Mouse (Mus musculus): ENCODE measurements around the gene Adamts14. TPM values are rescaled to one million over a fixed set of nuclear protein-coding genes. Genes with fewer than 3 reads are reported as not detected.

The Adamts14 gene
- polyA plus RNA-seq, 2 experiments: 0.13 to 0.21 TPM

DNA sequence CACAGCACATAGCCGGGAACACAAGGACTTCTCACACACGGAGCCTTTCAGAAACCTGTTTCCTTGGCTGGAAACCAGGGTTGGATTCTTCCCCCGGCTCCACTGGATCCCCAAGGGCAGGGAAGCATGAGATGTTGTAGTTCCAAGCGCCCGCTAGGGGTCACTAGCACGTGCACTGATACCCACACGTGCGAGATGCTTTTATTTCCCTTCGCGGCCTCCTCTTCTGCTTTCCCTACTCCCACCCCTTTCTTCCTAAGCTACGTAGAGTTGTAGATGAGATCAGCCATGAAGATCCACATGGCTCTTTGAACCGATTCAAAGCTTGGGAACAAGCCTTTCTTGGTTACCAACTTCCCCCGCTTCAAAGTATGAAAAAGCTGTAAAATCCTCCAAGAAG lies 61.5 kb downstream of the Adamts14 start:
- Histone ChIP-seq H3K27me3 (ENCODE audit: control insufficient read depth, insufficient read depth, low read length) (no peaks in the 10 kb centered on the region), H3K4me3 (ENCODE audit: insufficient read depth in 1 of 2, low read depth in 2 of 2, low read length in 2 of 2) (no peak overlapping the region), H3K9ac (replicated peaks) (no peak overlapping the region), H3K36me3 (replicated peaks; ENCODE audit: control insufficient read depth, insufficient read depth, low read depth) (no peaks in the 10 kb centered on the region), H3K4me1 (replicated peaks; ENCODE audit: control insufficient read depth in 2 of 2, insufficient read depth in 2 of 2, low read length in 1 of 2) (no peaks in the 10 kb centered on the region), H3K9me3 (ENCODE audit: control insufficient read depth, low read length) (no peaks in the 10 kb centered on the region), H3K27ac (no peak overlapping the region), H3K4me2 (ENCODE audit: low read depth) (no peak overlapping the region)
- ATAC-seq (ENCODE audit: insufficient read depth) (no peak), DNase-seq (ENCODE audit: low read depth in 3 of 3, low spot score in 3 of 3) (no peak)
- TF ChIP-seq EP300 (IDR thresholded peaks at IDR 0.05; ENCODE audit: low read depth): no peak
- peak; percentile 76 for TF ChIP-seq CTCF (IDR thresholded peaks at IDR 0.05; ENCODE audit: low read depth)
- WGBS (ENCODE audit: insufficient replicate concordance): 9% methylated on average over 13 of the region's 13 CpGs

DNA sequence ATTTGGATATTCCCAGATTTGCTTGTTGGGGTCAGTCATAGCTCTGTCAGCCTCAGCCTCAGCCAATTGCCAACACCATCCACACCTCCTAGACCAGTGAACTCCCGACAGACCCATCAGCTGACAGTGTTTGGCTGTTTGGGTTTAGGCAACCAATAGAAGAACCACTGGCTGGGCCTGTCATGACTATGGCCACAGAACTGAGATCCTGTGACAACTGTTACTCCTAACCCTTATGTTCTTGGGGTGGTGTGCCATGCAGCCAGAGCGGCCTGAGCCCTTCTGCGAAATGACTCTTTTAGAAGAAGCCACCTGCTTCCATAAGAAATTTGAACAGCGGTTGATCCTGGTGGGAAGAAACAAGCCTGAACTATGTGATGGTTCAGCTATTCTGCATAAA lies 62.1 kb downstream of the Adamts14 start:
- Histone ChIP-seq H3K27ac (no peak overlapping the region), H3K4me3 (ENCODE audit: insufficient read depth in 1 of 2, low read depth in 2 of 2, low read length in 2 of 2) (no peak overlapping the region), H3K4me2 (ENCODE audit: low read depth) (no peak overlapping the region), H3K27me3 (ENCODE audit: control insufficient read depth, insufficient read depth, low read length) (no peaks in the 10 kb centered on the region), H3K9ac (replicated peaks) (no peak overlapping the region), H3K36me3 (replicated peaks; ENCODE audit: control insufficient read depth, insufficient read depth, low read depth) (no peaks in the 10 kb centered on the region), H3K4me1 (replicated peaks; ENCODE audit: control insufficient read depth in 2 of 2, insufficient read depth in 2 of 2, low read length in 1 of 2) (no peaks in the 10 kb centered on the region), H3K9me3 (ENCODE audit: control insufficient read depth, low read length) (no peaks in the 10 kb centered on the region)
- TF ChIP-seq EP300 (IDR thresholded peaks at IDR 0.05; ENCODE audit: low read depth) (no peak), CTCF (IDR thresholded peaks at IDR 0.05; ENCODE audit: low read depth) (no peak)
- no peak for ATAC-seq (ENCODE audit: insufficient read depth)
- WGBS (ENCODE audit: insufficient replicate concordance): 63% methylated on average over 4 of the region's 4 CpGs
- DNase-seq (ENCODE audit: low read depth in 3 of 3, low spot score in 3 of 3): no peak

DNA sequence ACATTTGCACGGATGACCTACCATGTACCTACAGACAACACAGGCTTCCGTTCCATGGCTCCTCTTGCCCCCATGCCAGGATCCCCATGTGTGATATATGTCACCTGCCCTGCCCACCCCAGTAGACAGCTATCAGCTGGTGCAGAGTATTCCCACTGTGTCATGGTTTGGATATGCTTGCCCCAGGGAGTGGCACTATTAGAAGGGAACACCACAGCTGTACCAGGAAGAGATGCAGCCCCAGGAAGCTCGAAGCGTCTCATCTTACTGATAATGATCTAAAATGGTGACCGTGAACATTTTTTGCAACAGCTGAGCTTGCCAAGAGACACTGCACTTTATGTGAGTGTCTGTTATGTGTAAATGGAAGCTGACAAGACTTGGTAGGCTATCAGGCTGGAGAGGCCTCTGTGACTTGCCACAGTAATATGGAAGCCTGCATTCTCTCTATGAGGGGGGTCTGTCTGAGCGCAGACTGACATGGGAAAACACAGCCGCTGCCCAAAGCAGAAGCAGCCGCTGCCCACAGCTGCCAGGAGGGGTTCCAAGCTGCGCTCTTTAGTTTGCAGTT lies 65.0 kb downstream of the Adamts14 start:
- 51% methylated on average over 9 of the region's 9 CpGs for WGBS (ENCODE audit: insufficient replicate concordance)

DNA sequence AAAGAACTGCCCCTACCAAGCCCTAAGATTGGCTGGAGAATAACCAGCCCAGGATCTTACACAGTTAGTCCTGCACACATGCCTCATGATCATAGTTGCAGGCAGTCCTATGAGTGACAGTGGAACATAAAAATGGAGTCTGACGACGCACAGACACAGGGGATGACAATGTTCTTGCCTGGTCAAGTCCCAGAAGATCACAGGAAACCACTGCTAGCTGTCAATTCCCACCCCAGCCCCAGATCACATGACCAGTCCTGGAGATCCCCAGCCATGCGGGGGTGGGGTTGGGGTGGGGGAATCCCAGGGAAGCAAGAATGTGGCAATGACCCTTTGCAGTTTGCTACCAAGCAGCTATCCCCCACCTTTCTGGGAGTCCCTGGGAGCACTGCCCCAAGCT lies 69.3 kb downstream of the Adamts14 start:
- Histone ChIP-seq H3K4me1 (replicated peaks; ENCODE audit: control insufficient read depth in 2 of 2, insufficient read depth in 2 of 2, low read length in 1 of 2) (no peaks in the 10 kb centered on the region), H3K9me3 (ENCODE audit: control insufficient read depth, low read length) (no peaks in the 10 kb centered on the region), H3K9ac (replicated peaks) (no peak overlapping the region), H3K4me2 (ENCODE audit: low read depth) (no peak overlapping the region), H3K27ac (no peak overlapping the region), H3K27me3 (ENCODE audit: control insufficient read depth, insufficient read depth, low read length) (no peaks in the 10 kb centered on the region), H3K36me3 (replicated peaks; ENCODE audit: control insufficient read depth, insufficient read depth, low read depth) (no peaks in the 10 kb centered on the region), H3K4me3 (ENCODE audit: insufficient read depth in 1 of 2, low read depth in 2 of 2, low read length in 2 of 2) (no peak overlapping the region)
- TF ChIP-seq EP300 (IDR thresholded peaks at IDR 0.05; ENCODE audit: low read depth) (no peak), CTCF (IDR thresholded peaks at IDR 0.05; ENCODE audit: low read depth) (no peak)
- DNase-seq (ENCODE audit: low read depth in 3 of 3, low spot score in 3 of 3) (no peak), ATAC-seq (ENCODE audit: insufficient read depth) (no peak)
- 29% methylated on average over 3 of the region's 3 CpGs for WGBS (ENCODE audit: insufficient replicate concordance)

More for the DNA sequence above, 65.0 kb downstream of the Adamts14 start:
- Histone ChIP-seq H3K9ac (replicated peaks) (no peak overlapping the region), H3K9me3 (ENCODE audit: control insufficient read depth, low read length) (no peaks in the 10 kb centered on the region), H3K27ac (no peak overlapping the region), H3K36me3 (replicated peaks; ENCODE audit: control insufficient read depth, insufficient read depth, low read depth) (no peaks in the 10 kb centered on the region), H3K27me3 (ENCODE audit: control insufficient read depth, insufficient read depth, low read length) (no peaks in the 10 kb centered on the region), H3K4me1 (replicated peaks; ENCODE audit: control insufficient read depth in 2 of 2, insufficient read depth in 2 of 2, low read length in 1 of 2) (no peaks in the 10 kb centered on the region), H3K4me3 (ENCODE audit: insufficient read depth in 1 of 2, low read depth in 2 of 2, low read length in 2 of 2) (no peak overlapping the region), H3K4me2 (ENCODE audit: low read depth) (no peak overlapping the region)
- TF ChIP-seq EP300 (IDR thresholded peaks at IDR 0.05; ENCODE audit: low read depth) (no peak), CTCF (IDR thresholded peaks at IDR 0.05; ENCODE audit: low read depth) (no peak)
- ATAC-seq (ENCODE audit: insufficient read depth): no peak
- DNase-seq (ENCODE audit: low read depth in 3 of 3, low spot score in 3 of 3): no peak

DNA sequence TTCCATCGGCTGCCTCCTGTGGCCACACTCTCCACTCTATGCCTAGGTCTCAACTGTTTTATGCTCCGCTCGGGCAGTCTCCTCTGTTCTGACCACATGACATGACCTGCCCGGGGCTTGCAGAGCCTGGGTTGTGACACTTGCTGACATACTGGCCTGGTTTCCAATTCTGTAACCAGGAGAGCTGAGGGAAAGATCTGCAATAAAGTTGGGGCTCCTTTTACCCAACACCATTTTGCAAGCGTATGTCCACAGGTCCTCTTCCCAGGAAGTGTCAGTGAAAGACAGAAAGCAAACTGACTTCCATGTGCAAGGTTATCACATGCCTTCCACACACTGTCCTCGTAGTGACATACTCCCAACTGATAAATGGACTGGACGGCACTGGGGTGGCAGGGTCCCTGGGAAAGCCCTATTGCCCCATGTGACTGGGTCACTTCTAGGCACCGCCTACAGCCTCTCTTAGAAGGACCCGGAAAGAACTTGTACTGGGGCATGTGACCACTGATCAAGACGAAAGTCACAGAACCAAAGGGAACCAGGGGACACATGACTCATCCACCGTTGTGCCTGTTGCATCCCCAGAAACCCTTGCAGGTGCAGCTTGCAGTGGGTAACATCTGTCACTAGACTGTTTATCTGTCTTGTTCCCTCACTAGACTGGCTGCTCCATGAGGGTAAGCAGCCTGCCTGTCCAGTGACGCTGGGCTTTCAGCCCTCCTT lies 71.5 kb downstream of the Adamts14 start:
- WGBS (ENCODE audit: insufficient replicate concordance): 55% methylated on average over 12 of the region's 12 CpGs
- H3K9me3 ChIP-seq (ENCODE audit: control insufficient read depth, low read length): no peaks in the 10 kb centered on the region
- TF ChIP-seq CTCF (IDR thresholded peaks at IDR 0.05; ENCODE audit: low read depth) (no peak), EP300 (IDR thresholded peaks at IDR 0.05; ENCODE audit: low read depth) (no peak)
- DNase-seq (ENCODE audit: low read depth in 3 of 3, low spot score in 3 of 3): no peak
- H3K4me2 ChIP-seq (ENCODE audit: low read depth): no peak overlapping the region
- H3K9ac ChIP-seq (replicated peaks): no peak overlapping the region
- no peaks in the 10 kb centered on the region for H3K27me3 ChIP-seq (ENCODE audit: control insufficient read depth, insufficient read depth, low read length)
- no peaks in the 10 kb centered on the region for H3K4me1 ChIP-seq (replicated peaks; ENCODE audit: control insufficient read depth in 2 of 2, insufficient read depth in 2 of 2, low read length in 1 of 2)
- no peak overlapping the region for H3K27ac ChIP-seq
- no peak for ATAC-seq (ENCODE audit: insufficient read depth)
- H3K36me3 ChIP-seq (replicated peaks; ENCODE audit: control insufficient read depth, insufficient read depth, low read depth): no peaks in the 10 kb centered on the region
- H3K4me3 ChIP-seq (ENCODE audit: insufficient read depth in 1 of 2, low read depth in 2 of 2, low read length in 2 of 2): no peak overlapping the region

Data from liver, embryonic 14.5 days (tissue).